Mouse (Mus musculus): ENCODE measurements at regions not wholly inside any gene's neighbourhood (a gene's known extent, or its start where the extent isn't known, plus 50 kb on each side); places are given as distances from the start of the nearest gene placed in this dataset.

DNA sequence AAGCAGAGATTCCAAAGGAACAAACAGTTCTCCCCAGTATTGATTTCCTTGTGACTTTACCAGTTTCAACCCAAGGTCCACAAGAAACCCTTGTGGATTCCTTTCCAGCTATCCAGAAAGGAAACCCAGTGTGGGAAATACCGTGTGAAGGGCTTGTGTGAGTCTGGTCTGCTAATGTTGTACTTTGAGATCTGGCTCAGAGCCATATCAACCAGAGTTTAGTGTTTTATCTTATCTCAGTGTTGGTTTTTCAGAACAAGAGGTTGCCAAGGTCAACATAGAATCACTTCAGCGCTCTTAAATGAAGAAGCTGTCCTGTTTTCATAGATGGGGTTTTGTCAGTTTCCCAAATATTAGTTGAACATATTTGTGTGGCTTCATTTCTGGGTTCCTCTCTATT lies 88.1 kb downstream of the Pctp start:
- Histone ChIP-seq H3K9ac (replicated peaks) (no peak overlapping the region), H3K9me3 (ENCODE audit: low read length) (no peaks in the 10 kb centered on the region), H3K27ac (ENCODE audit: low read depth) (no peak overlapping the region), H3K4me3 (ENCODE audit: low read depth, low read length) (no peak overlapping the region), H3K4me2 (ENCODE audit: low read depth, low read length) (no peak overlapping the region), H3K4me1 (ENCODE audit: insufficient read depth) (no peaks in the 10 kb centered on the region), H3K27me3 (ENCODE audit: insufficient read depth, low read length) (0 out of 2 replicates have a peak, but pooled peaks cover 2% of the 10 kb centered on the region), H3K36me3 (replicated peaks; ENCODE audit: insufficient read depth, low read length) (no peaks in the 10 kb centered on the region)
- 36% methylated on average over 2 of the region's 2 CpGs for WGBS (ENCODE audit: insufficient replicate concordance)
- TF ChIP-seq CTCF (IDR thresholded peaks at IDR 0.05; ENCODE audit: low read depth) (no peak), EP300 (IDR thresholded peaks at IDR 0.05; ENCODE audit: low read depth) (no peak)
- DNase-seq (no peak), ATAC-seq (no peak)

DNA sequence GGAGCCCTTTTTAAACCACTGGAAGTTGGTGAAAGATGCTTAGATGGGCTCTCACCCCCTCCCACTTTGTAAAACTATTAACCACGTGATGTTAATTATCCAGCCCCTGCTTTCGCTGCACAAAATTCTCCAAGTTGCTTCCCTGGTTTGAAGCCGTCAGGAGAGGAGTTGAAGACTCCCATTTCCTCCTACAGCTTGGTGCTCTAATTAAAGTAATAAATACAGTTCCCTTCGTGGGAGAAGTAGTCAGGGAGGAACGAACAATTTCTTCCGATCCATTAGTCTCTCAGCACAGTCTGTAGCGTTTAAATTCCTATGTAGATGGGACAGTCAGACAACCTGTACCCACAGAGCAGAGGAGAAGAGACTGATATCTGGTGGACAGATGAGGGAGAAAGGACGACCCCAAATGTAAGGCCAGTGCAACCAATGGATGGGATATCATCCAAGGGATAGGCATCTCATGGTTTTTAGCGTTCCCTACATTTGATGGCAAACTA lies 101.4 kb downstream of the Pctp start:
- no peak overlapping the region for H3K4me3 ChIP-seq (ENCODE audit: low read depth, low read length)
- TF ChIP-seq EP300 (IDR thresholded peaks at IDR 0.05; ENCODE audit: low read depth) (no peak), CTCF (IDR thresholded peaks at IDR 0.05; ENCODE audit: low read depth) (no peak)
- DNase-seq (no peak), ATAC-seq (no peak)
- H3K36me3 ChIP-seq (replicated peaks; ENCODE audit: insufficient read depth, low read length) = no peaks in the 10 kb centered on the region
- H3K27me3 ChIP-seq (ENCODE audit: insufficient read depth, low read length) = 0 out of 2 replicates have a peak, but pooled peaks cover 3% of the 10 kb centered on the region
- H3K4me2 ChIP-seq (ENCODE audit: low read depth, low read length) = no peak overlapping the region
- H3K9ac ChIP-seq (replicated peaks) = no peak overlapping the region
- H3K27ac ChIP-seq (ENCODE audit: low read depth) = no peak overlapping the region
- no peaks in the 10 kb centered on the region for H3K4me1 ChIP-seq (ENCODE audit: insufficient read depth)
- WGBS (ENCODE audit: insufficient replicate concordance) = 71% methylated on average over 9 of the region's 9 CpGs
- H3K9me3 ChIP-seq (ENCODE audit: low read length) = no peaks in the 10 kb centered on the region

DNA sequence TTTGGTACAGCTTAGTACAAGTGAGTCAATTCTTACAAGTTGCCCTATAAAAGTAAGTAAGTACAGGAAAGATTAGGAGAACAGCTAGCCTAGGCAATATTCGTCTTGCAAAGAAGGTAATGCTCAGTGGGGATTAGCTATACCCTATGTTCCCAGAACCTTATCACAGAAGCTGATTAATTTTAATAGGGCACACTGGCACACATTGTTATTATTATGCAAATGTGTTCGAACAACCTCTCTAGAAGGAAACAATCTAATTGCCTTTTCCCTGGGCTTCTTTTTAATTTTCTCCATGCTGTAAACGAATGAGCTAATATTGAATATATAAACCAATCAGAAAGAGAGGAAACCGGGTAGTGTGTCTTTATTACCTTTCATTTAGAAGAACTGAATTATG lies 104.2 kb downstream of the Pctp start:
- TF ChIP-seq CTCF (IDR thresholded peaks at IDR 0.05; ENCODE audit: low read depth) = no peak
- DNase-seq (no peak), ATAC-seq (no peak)
- no peaks in the 10 kb centered on the region for H3K9me3 ChIP-seq (ENCODE audit: low read length)
- WGBS (ENCODE audit: insufficient replicate concordance) = 74% methylated on average over 4 of the region's 4 CpGs
- no peak overlapping the region for H3K4me3 ChIP-seq (ENCODE audit: low read depth, low read length)
- H3K27ac ChIP-seq (ENCODE audit: low read depth) = no peak overlapping the region
- no peak overlapping the region for H3K9ac ChIP-seq (replicated peaks)
- no peak overlapping the region for H3K4me2 ChIP-seq (ENCODE audit: low read depth, low read length)
- no peaks in the 10 kb centered on the region for H3K4me1 ChIP-seq (ENCODE audit: insufficient read depth)
- H3K27me3 ChIP-seq (ENCODE audit: insufficient read depth, low read length) = 0 out of 2 replicates have a peak, but pooled peaks cover 3% of the 10 kb centered on the region
- no peaks in the 10 kb centered on the region for H3K36me3 ChIP-seq (replicated peaks; ENCODE audit: insufficient read depth, low read length)

DNA sequence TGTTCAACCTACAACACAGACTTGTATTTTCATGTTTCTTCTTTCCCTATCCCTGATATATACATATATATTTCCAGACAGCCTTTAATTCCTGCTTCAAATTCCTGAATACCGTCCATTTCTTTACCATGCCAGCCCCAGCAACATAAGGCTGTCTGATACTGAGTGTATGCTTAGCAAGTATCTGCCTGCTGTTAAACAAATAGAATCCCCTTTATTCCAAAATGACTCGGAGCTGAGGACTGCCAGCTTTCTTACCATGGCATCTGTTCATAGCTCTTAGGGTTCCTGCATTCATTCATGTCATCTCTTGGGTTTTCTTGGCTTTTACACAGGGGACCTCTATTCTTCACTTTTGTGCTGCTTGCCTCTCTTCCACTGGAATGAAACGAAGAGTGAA lies 105.8 kb downstream of the Pctp start:
- WGBS (ENCODE audit: insufficient replicate concordance) = 69% methylated on average over 3 of the region's 3 CpGs
- no peak for ATAC-seq
- H3K36me3 ChIP-seq (replicated peaks; ENCODE audit: insufficient read depth, low read length) = no peaks in the 10 kb centered on the region
- no peaks in the 10 kb centered on the region for H3K4me1 ChIP-seq (ENCODE audit: insufficient read depth)
- TF ChIP-seq CTCF (IDR thresholded peaks at IDR 0.05; ENCODE audit: low read depth) (no peak), EP300 (IDR thresholded peaks at IDR 0.05; ENCODE audit: low read depth) (no peak)
- no peaks in the 10 kb centered on the region for H3K9me3 ChIP-seq (ENCODE audit: low read length)
- no peak overlapping the region for H3K27ac ChIP-seq (ENCODE audit: low read depth)
- H3K4me3 ChIP-seq (ENCODE audit: low read depth, low read length) = no peak overlapping the region
- DNase-seq = no peak
- no peak overlapping the region for H3K9ac ChIP-seq (replicated peaks)
- H3K4me2 ChIP-seq (ENCODE audit: low read depth, low read length) = no peak overlapping the region
- H3K27me3 ChIP-seq (ENCODE audit: insufficient read depth, low read length) = 0 out of 2 replicates have a peak, but pooled peaks cover 3% of the 10 kb centered on the region

DNA sequence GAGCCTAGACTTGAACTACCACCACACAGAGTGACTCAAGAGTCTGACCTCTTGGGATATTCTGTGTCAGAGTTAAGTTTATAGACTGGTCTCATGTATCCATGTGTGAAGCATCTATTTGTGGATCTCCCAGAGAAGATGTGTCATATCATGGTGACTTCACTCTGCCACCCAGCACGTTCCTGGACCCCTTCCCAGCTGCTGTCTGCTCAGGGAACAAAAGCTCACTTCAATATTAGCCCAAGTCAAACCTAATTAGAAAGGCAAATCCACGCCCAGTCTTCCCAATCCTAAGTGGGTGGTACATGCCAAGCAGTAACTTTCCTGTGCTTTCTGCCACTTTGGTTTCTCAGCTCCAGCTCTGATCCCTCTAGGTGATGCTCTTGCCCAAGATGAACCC lies 94.1 kb upstream of the Ankfn1 start:
- H3K9ac ChIP-seq (replicated peaks) = no peak overlapping the region
- DNase-seq = no peak
- no peak for TF ChIP-seq CTCF (IDR thresholded peaks at IDR 0.05; ENCODE audit: low read depth)
- TF ChIP-seq EP300 (IDR thresholded peaks at IDR 0.05; ENCODE audit: low read depth) = no peak
- no peak for ATAC-seq
- H3K4me1 ChIP-seq (ENCODE audit: insufficient read depth) = no peaks in the 10 kb centered on the region
- no peaks in the 10 kb centered on the region for H3K9me3 ChIP-seq (ENCODE audit: low read length)
- no peak overlapping the region for H3K4me3 ChIP-seq (ENCODE audit: low read depth, low read length)
- H3K27me3 ChIP-seq (ENCODE audit: insufficient read depth, low read length) = no peaks in the 10 kb centered on the region
- no peak overlapping the region for H3K27ac ChIP-seq (ENCODE audit: low read depth)
- WGBS (ENCODE audit: insufficient replicate concordance) = 45% methylated on average over 2 of the region's 2 CpGs
- H3K36me3 ChIP-seq (replicated peaks; ENCODE audit: insufficient read depth, low read length) = no peaks in the 10 kb centered on the region
- no peak overlapping the region for H3K4me2 ChIP-seq (ENCODE audit: low read depth, low read length)

DNA sequence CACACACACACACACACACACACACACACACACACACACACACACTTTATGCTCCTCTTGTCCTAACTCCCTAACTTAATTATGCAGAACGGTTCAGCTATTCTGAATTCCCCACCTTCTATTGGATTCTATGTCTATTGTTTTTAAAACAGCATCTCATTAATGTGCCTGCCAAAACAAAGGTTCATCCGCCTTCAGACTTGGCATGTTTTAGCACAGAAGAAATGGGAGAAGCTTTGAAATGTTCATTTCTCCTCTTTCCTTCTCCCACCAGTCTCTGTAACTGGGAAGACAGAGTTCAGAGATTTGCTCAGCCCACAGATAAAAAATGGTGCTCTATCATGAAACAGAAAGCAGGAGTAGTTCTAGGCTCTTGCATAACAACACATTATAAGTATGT lies 90.1 kb upstream of the Ankfn1 start:
- no peaks in the 10 kb centered on the region for H3K9me3 ChIP-seq (ENCODE audit: low read length)
- no peaks in the 10 kb centered on the region for H3K27me3 ChIP-seq (ENCODE audit: insufficient read depth, low read length)
- WGBS (ENCODE audit: insufficient replicate concordance) = 66% methylated on average over 2 of the region's 2 CpGs
- DNase-seq (no peak), ATAC-seq (no peak)
- H3K4me1 ChIP-seq (ENCODE audit: insufficient read depth) = no peaks in the 10 kb centered on the region
- no peak overlapping the region for H3K4me3 ChIP-seq (ENCODE audit: low read depth, low read length)
- no peak for TF ChIP-seq CTCF (IDR thresholded peaks at IDR 0.05; ENCODE audit: low read depth)
- TF ChIP-seq EP300 (IDR thresholded peaks at IDR 0.05; ENCODE audit: low read depth) = no peak
- H3K27ac ChIP-seq (ENCODE audit: low read depth) = no peak overlapping the region
- no peak overlapping the region for H3K9ac ChIP-seq (replicated peaks)
- no peak overlapping the region for H3K4me2 ChIP-seq (ENCODE audit: low read depth, low read length)
- H3K36me3 ChIP-seq (replicated peaks; ENCODE audit: insufficient read depth, low read length) = no peaks in the 10 kb centered on the region
